Mouse (Mus musculus) adrenal gland, adult 18-20 months (tissue): ENCODE data around the gene Tvp23b. TPM values are rescaled to one million over a fixed set of nuclear protein-coding genes. Genes with fewer than 3 reads are reported as not detected.

Source experiments
- DNase-seq, 2 experiments: peaks; one replicate each; pipeline ENCODE4 v3.0.0; 2021 to 2022; ENCODE audit warnings: low spot score in 2 of 2
- total RNA-seq, 2 experiments: library from RNA; stranded (reverse); gene quantifications; 1 replicate in 1 of 2; 2 replicates in 1 of 2; pipeline ENCODE4 v1.2.3; 2021

Gene Tvp23b
- total RNA-seq, 2 experiments from 2014 or later = 40.1 to 55.9 TPM

- no peak for DNase-seq
Measured at GRCm38 (mm10) chr11:62890796-62891195, 11.5 kb downstream of the Tvp23b start.

GRCm38 (mm10) chr11:62891763-62892162, 12.5 kb downstream of the Tvp23b start:
- DNase-seq = no peak

- peak in 1 of 2 experiments; percentile 42 for DNase-seq
Measured at GRCm38 (mm10) chr11:62901699-62902323, 22.6 kb downstream of the Tvp23b start.

GRCm38 (mm10) chr11:62903871-62904495, 24.7 kb downstream of the Tvp23b start:
- no peak for DNase-seq

GRCm38 (mm10) chr11:62909720-62910306, 30.6 kb downstream of the Tvp23b start:
- DNase-seq = no peak

GRCm38 (mm10) chr11:62911362-62911761, 32.1 kb downstream of the Tvp23b start:
- DNase-seq = no peak

GRCm38 (mm10) chr11:62913141-62913540, 33.9 kb downstream of the Tvp23b start:
- no peak for DNase-seq

GRCm38 (mm10) chr11:62914532-62914931, 35.3 kb downstream of the Tvp23b start:
- DNase-seq = peak in 1 of 2 experiments; percentile 18

GRCm38 (mm10) chr11:62915486-62915885, 36.2 kb downstream of the Tvp23b start:
- no peak for DNase-seq

GRCm38 (mm10) chr11:62916765-62917164, 37.5 kb downstream of the Tvp23b start:
- no peak for DNase-seq

GRCm38 (mm10) chr11:62919946-62920742, 40.9 kb downstream of the Tvp23b start:
- no peak for DNase-seq

- no peak for DNase-seq
Measured at GRCm38 (mm10) chr11:62920743-62921050, 41.4 kb downstream of the Tvp23b start.

GRCm38 (mm10) chr11:62921052-62921977, 42.1 kb downstream of the Tvp23b start:
- peak; percentile 91 to 93 for DNase-seq

GRCm38 (mm10) chr11:62924091-62924761, 45.0 kb downstream of the Tvp23b start:
- DNase-seq = no peak

GRCm38 (mm10) chr11:62929799-62930198, 50.5 kb downstream of the Tvp23b start:
- no peak for DNase-seq

GRCm38 (mm10) chr11:62930574-62930973, 51.3 kb downstream of the Tvp23b start:
- DNase-seq = no peak

GRCm38 (mm10) chr11:62931141-62931540, 51.9 kb downstream of the Tvp23b start:
- DNase-seq = no peak

- no peak for DNase-seq
Measured at GRCm38 (mm10) chr11:62933099-62933498, 53.8 kb downstream of the Tvp23b start.

GRCm38 (mm10) chr11:62934795-62935514, 55.7 kb downstream of the Tvp23b start:
- no peak for DNase-seq
